Mouse (Mus musculus) stomach, embryonic 14.5 days (tissue): ENCODE measurements around the gene Lrp10. TPM values are rescaled to one million over a fixed set of nuclear protein-coding genes. Genes with fewer than 3 reads are reported as not detected.
A peak's percentile ranks its signal among the peaks of the same experiment; 100 is the strongest.

Source experiments
- ATAC-seq: fragments of 200-750 bp; cut with Nextera tagmentation; 2 replicates; pipeline ENCODE4 v1.8.0; 2017; ENCODE audit warnings: low read depth, moderate TSS enrichment; ENCODE audit not compliant: insufficient number of reproducible peaks, insufficient read depth, low FRiP score
- H3K27ac ChIP-seq: fragments of 300-500 bp; sonication (generic); 2 replicates; pipeline ENCODE4 v1.5.1; 2014; ENCODE audit warnings: mild to moderate bottlenecking, low read length, moderate library complexity, mixed read lengths
- H3K27me3 ChIP-seq: fragments of 300-500 bp; sonication (generic); 2 replicates; pipeline ENCODE4 v1.6.1; 2014; ENCODE audit warnings: low read length, control low read depth, mixed read lengths; ENCODE audit not compliant: control insufficient read depth, insufficient read depth
- H3K36me3 ChIP-seq: fragments of 300-500 bp; sonication (generic); 2 replicates; pipeline ENCODE4 v1.6.1; 2014; ENCODE audit warnings: mild to moderate bottlenecking, control low read depth, low read length, moderate library complexity, mixed read lengths; ENCODE audit not compliant: control insufficient read depth, insufficient read depth
- H3K4me1 ChIP-seq: fragments of 300-500 bp; sonication (generic); 2 replicates; pipeline ENCODE4 v1.6.1; 2014; ENCODE audit warnings: low read length, control low read depth, mixed read lengths; ENCODE audit not compliant: control insufficient read depth, insufficient read depth
- H3K4me2 ChIP-seq: fragments of 300-500 bp; sonication (generic); replicated peaks from 2 replicates; pipeline ENCODE4 v1.6.1; 2014; ENCODE audit warnings: low read depth, low read length, control low read depth
- H3K4me3 ChIP-seq: fragments of 300-500 bp; sonication (generic); 2 replicates; pipeline ENCODE4 v1.5.1; 2014; ENCODE audit warnings: low read depth, low read length, control low read depth
- H3K9ac ChIP-seq: fragments of 300-500 bp; sonication (generic); replicated peaks from 2 replicates; pipeline ENCODE4 v1.6.1; 2014; ENCODE audit warnings: low read depth, mild to moderate bottlenecking, control low read depth, low read length, moderate library complexity, mixed read lengths
- H3K9me3 ChIP-seq: fragments of 300-500 bp; sonication (generic); 2 replicates; pipeline ENCODE4 v1.6.1; 2016; ENCODE audit warnings: low read depth, low read length, control low read depth; ENCODE audit not compliant: control insufficient read depth
- whole genome bisulfite sequencing: fragments of 180-500 bp; shearing (Covaris S2); extraction: QIAGEN DNeasy Blood & Tissue Kit; methylation state at CpG from one replicate; pipeline ENCODE4 v1.1.7; 2014; 5-methylcytosine and 5-hydroxymethylcytosine counted together
- polyA plus RNA-seq: library from polyadenylated mRNA; unstranded; fragments of >200 nt; fragmentation: Nextera tagmentation; extraction: Ambion mirVana; gene quantifications from 2 replicates; pipeline ENCODE4 v1.2.1, GENCODE M21; 2014

Gene Lrp10
- 38.1 and 41.7 TPM in 2 replicates for polyA plus RNA-seq

GRCm38 (mm10) chr14:54463959-54464292 lies at the start of gene Lrp10:
Gene Lrp10 (plus strand): TSS chr14:54464137.
- Histone ChIP-seq H3K4me3 (peak within 1 kb of the TSS; percentile 80), H3K27ac (peak within 1 kb of the TSS; percentile 74; the same call in 1 of the 2 replicates), H3K9me3 (no peaks in the 10 kb centered on the region), H3K27me3 (no peaks in the 10 kb centered on the region), H3K4me1 (peaks cover 10% of the 10 kb centered on the region; the same call in 1 of the 2 replicates), H3K9ac (peak within 1 kb of the TSS; percentile 76), H3K36me3 (peaks cover 14% of the 10 kb centered on the region), H3K4me2 (peak within 1 kb of the TSS; percentile 73)
- ATAC-seq = peak; percentile 88
- under 1% methylated on average over 35 of the region's 35 CpGs for WGBS

DNA sequence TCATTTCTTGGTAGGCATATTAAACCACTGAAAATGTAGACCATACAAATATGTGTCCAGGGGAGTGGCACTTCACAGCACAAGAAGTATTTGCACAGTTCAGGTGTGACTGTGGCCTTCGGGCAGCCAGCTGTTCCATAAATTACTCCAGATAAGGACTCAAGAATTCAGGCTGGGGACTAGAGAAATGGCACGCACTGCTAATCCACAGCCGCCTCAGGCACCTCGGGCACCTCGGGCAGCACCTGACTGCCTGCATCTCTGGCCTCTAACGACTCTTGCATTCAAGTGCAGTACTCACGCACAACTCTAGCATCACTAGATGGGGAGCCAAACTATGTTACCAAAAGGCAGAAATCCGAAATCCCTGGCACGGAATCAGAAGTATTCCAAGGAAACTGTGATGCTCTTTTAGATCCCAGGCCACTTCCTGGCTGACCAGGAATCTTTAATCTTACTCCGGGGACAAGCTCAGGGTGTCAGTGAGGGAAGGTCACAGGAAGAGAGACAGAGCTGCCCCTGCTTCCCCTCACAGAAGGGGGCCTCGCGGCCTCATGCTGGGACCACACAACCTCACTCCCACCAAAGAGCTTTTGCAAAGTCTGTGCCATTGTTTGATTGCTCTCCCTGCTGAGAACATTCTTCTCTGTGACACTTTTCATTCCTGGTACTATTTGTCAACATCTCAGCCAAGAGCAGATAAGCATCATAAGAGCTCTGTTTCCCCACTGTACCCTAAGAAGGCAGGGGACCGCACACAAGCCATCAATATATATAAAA lies 48.5 kb upstream of the Lrp10 start:
- WGBS = 25% methylated on average over 13 of the region's 13 CpGs
- H3K36me3 ChIP-seq = no peaks in the 10 kb centered on the region
- no peak for ATAC-seq
- H3K4me3 ChIP-seq = no peak overlapping the region
- H3K4me1 ChIP-seq = peaks cover 15% of the 10 kb centered on the region
- no peak overlapping the region for H3K4me2 ChIP-seq
- no peak overlapping the region for H3K9ac ChIP-seq
- no peaks in the 10 kb centered on the region for H3K27me3 ChIP-seq
- H3K27ac ChIP-seq = no peak overlapping the region
- no peaks in the 10 kb centered on the region for H3K9me3 ChIP-seq

DNA sequence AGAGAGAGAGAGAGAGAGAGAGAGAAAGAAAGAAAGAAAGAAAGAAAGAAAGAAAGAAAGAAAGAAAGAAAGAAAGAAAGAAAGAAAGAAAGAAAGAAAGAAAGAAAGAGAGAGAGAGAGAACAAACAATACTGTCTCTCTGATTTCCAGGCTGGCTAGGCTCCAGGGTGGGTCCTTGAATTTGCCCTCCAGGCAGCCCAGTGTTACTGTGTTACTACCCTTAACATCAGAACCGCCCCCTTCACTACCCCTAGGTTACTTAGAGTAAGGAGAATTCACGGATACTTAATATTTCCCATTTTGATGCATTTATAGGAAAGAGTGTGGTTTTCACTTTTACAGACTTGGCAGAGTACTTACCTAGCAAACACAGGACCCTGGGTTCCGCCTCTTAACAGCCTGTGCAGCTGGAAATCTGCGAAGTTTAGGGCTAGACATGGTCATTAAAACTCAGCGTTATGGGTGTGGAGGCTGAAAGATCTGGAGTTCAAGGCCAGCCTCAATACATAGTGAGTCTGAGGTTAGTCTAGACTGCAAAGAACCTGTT lies 47.6 kb upstream of the Lrp10 start:
- H3K9me3 ChIP-seq = no peaks in the 10 kb centered on the region
- no peaks in the 10 kb centered on the region for H3K27me3 ChIP-seq
- H3K9ac ChIP-seq = no peak overlapping the region
- WGBS = 67% methylated on average over 5 of the region's 5 CpGs
- no peaks in the 10 kb centered on the region for H3K36me3 ChIP-seq
- no peak overlapping the region for H3K4me3 ChIP-seq
- ATAC-seq = no peak
- H3K4me2 ChIP-seq = no peak overlapping the region
- H3K4me1 ChIP-seq = peaks cover 14% of the 10 kb centered on the region
- no peak overlapping the region for H3K27ac ChIP-seq

DNA sequence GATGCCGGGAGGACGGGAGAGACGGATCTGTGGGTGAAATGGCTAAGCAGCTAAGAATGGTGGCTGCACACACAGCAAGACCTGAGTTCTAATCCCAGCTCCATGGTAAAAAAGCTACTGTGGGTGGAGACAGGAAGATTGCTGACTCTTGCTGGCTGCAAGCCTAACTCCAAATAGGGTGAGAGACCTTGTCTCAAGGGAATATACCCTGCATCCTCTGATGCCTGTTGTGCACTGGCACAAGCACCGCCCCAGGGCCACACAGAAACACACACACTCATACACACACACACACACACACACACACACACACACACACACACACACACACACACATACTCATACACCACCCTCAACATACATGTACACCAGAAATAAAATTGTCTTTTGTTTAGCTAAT lies 47.1 kb upstream of the Lrp10 start:
- Histone ChIP-seq H3K27ac (no peak overlapping the region), H3K4me3 (no peak overlapping the region), H3K4me1 (peaks cover 14% of the 10 kb centered on the region), H3K36me3 (no peaks in the 10 kb centered on the region), H3K9ac (no peak overlapping the region), H3K4me2 (no peak overlapping the region), H3K9me3 (no peaks in the 10 kb centered on the region), H3K27me3 (no peaks in the 10 kb centered on the region)
- no peak for ATAC-seq
- WGBS = 84% methylated on average over 4 of the region's 4 CpGs

GRCm38 (mm10) chr14:54417623-54418081 lies 46.3 kb upstream of the Lrp10 start, which contains the start of gene Slc7a7:
Gene Slc7a7 (minus strand): TSS chr14:54417780.
- WGBS = 11% methylated on average over 19 of the region's 19 CpGs
- Histone ChIP-seq H3K9ac (no peak within 1 kb of the TSS), H3K4me3 (no peak within 1 kb of the TSS), H3K27ac (no peak within 1 kb of the TSS), H3K4me2 (no peak within 1 kb of the TSS; the same call in 1 of the 2 replicates), H3K9me3 (no peaks in the 10 kb centered on the region), H3K4me1 (peaks cover 14% of the 10 kb centered on the region), H3K27me3 (no peaks in the 10 kb centered on the region), H3K36me3 (no peaks in the 10 kb centered on the region)
- ATAC-seq = no peak

DNA sequence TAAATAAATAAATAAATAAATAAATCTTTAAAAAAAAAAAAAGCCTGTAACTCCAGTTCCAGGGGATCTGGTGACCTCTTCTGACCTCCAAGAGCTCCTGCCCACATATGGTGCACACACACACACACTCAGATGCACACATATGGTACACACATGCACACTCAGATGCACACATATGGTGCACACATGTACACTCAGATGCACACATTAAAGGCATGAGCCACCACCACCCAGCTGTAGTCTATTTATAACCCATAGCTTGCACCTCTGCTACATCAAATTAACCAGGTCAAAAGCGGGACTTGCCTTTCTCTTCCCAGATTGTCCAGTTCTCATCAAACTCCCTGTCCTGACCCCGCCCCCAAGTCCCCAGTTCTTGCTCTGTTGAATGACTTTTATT lies 42.9 kb upstream of the Lrp10 start:
- 85% methylated on average over 2 of the region's 2 CpGs for WGBS
- Histone ChIP-seq H3K9me3 (no peaks in the 10 kb centered on the region), H3K27ac (no peak overlapping the region), H3K27me3 (no peaks in the 10 kb centered on the region), H3K4me2 (no peak overlapping the region), H3K36me3 (no peaks in the 10 kb centered on the region), H3K4me3 (no peak overlapping the region), H3K4me1 (no peaks in the 10 kb centered on the region), H3K9ac (no peak overlapping the region)
- no peak for ATAC-seq

- Histone ChIP-seq H3K4me1 (0 out of 2 replicates have a peak, but pooled peaks cover 3% of the 10 kb centered on the region), H3K27ac (no peak overlapping the region)
- WGBS = 73% methylated on average over 5 of the region's 5 CpGs
These were observed 40.5 kb upstream of the Lrp10 start for GRCm38 (mm10) chr14:54423406-54423805.

GRCm38 (mm10) chr14:54424634-54425033 lies 39.3 kb upstream of the Lrp10 start:
- ATAC-seq = no peak
- H3K4me3 ChIP-seq = no peak overlapping the region
- 89% methylated on average over 1 of the region's 1 CpGs for WGBS

More at GRCm38 (mm10) chr14:54423406-54423805, 40.5 kb upstream of the Lrp10 start:
- Histone ChIP-seq H3K27me3 (no peaks in the 10 kb centered on the region), H3K36me3 (no peaks in the 10 kb centered on the region), H3K4me3 (no peak overlapping the region), H3K9ac (no peak overlapping the region), H3K4me2 (no peak overlapping the region), H3K9me3 (no peaks in the 10 kb centered on the region)
- no peak for ATAC-seq

More at GRCm38 (mm10) chr14:54424634-54425033, 39.3 kb upstream of the Lrp10 start:
- Histone ChIP-seq H3K4me1 (peaks cover 8% of the 10 kb centered on the region; the same call in 1 of the 2 replicates), H3K27me3 (no peaks in the 10 kb centered on the region), H3K27ac (no peak overlapping the region), H3K9me3 (no peaks in the 10 kb centered on the region), H3K4me2 (no peak overlapping the region), H3K36me3 (peaks cover 6% of the 10 kb centered on the region; the same call in 1 of the 2 replicates), H3K9ac (no peak overlapping the region)
